Mouse (Mus musculus): ENCODE measurements around the gene Spred2. TPM values are rescaled to one million over a fixed set of nuclear protein-coding genes. Genes with fewer than 3 reads are reported as not detected.
A peak's percentile ranks its signal among the peaks of the same experiment; 100 is the strongest.

Gene Spred2
- 5.6 and 5.7 TPM in 2 replicates for polyA plus RNA-seq (2015; fragmentation: Nextera tagmentation; extraction: Ambion mirVana)

DNA sequence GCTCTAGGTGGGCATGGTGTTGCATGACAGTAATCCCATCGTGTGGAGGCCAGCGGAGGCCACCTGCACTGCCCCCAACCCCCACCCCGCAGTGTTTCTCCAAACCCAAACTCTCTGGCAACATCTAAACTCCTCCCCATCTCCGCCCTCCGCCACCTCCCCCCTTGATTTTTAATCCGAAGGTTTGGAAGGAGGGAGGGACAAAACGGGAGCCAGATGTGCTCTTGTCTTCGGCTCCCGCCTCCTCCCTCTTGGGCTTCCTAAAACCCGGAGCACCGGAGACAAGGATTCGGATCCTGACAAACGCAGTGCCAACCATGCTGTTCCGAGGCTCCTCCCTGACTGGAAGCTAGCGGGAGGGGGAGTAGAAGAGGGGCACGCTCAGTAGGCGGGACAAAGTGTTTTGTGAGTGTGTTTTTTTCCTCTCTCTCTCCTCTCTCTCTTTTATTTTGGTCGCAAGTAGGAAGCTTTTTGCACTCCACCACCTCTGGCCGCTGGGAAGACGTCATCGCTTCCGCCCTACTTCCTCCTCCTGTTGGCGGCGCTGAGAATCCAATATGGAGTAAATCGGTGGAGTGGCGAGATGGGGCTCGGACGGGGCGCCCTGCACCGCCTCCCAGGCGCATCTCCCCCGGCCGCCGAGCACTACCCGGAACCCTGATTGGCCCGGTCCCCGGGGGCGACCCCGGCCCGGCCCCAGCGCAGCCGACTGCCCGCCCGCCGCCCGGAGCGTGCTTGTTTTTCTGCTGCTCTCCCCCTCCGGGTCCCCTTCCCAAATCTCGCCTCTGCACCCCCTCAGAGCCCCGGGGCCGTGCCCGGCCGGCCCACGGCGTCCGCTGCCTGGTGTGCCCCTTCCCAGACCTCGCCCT, at the start of gene Spred2:
TSS of gene Spred2 (plus strand) at position 488 of the 869 bp plus-strand sequence.
- Histone ChIP-seq H3K27me3 (replicated peaks; ENCODE audit: control insufficient read depth, insufficient read depth, low read length) (no peaks in the 10 kb centered on the region), H3K4me1 (replicated peaks; ENCODE audit: control insufficient read depth, insufficient read depth, low read length) (peaks cover 8% of the 10 kb centered on the region; the same call in 1 of the 2 replicates), H3K9ac (ENCODE audit: low read depth, low read length) (peak within 1 kb of the TSS; percentile 91), H3K9me3 (ENCODE audit: control insufficient read depth) (no peaks in the 10 kb centered on the region), H3K4me2 (replicated peaks; ENCODE audit: low read depth) (peak within 1 kb of the TSS; percentile 90), H3K4me3 (ENCODE audit: low read depth, low read length) (peak within 1 kb of the TSS; percentile 70), H3K27ac (ENCODE audit: low read depth, low read length) (peak within 1 kb of the TSS; percentile 97), H3K36me3 (ENCODE audit: control insufficient read depth, insufficient read depth) (no peaks in the 10 kb centered on the region; the same call in 1 of the 2 replicates)
- peak; percentile 60 for TF ChIP-seq CTCF (IDR thresholded peaks at IDR 0.05; ENCODE audit: low read depth)
- under 1% methylated on average over 57 of the region's 57 CpGs for WGBS
- peak; percentile 54 for ATAC-seq

DNA sequence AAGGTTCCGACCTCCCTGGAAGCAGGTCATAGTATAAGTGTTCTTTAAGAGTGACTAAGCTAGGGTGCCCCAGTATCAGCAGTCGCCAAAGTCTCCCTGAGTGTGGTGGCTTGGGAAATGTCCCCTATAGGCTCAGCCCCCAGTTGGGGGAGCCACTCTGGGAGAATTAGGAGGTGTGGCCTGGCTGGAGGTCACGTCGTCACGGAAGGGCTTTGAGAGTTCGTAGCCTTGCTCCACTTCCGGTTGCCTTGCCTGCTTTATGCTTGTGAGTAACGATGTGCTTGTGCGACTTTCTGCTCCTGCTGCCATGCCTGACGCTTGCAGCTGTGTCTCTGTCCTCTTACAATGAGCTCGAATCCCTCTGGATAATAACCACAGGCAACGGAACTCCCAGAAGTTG, 48.6 kb upstream of the Spred2 start:
- Histone ChIP-seq H3K4me1 (replicated peaks; ENCODE audit: control insufficient read depth, insufficient read depth, low read length) (no peaks in the 10 kb centered on the region), H3K4me3 (ENCODE audit: low read depth, low read length) (no peak overlapping the region), H3K27ac (ENCODE audit: low read depth, low read length) (no peak overlapping the region), H3K9ac (ENCODE audit: low read depth, low read length) (no peak overlapping the region), H3K27me3 (replicated peaks; ENCODE audit: control insufficient read depth, insufficient read depth, low read length) (no peaks in the 10 kb centered on the region), H3K9me3 (ENCODE audit: control insufficient read depth) (no peaks in the 10 kb centered on the region), H3K36me3 (ENCODE audit: control insufficient read depth, insufficient read depth) (no peaks in the 10 kb centered on the region), H3K4me2 (replicated peaks; ENCODE audit: low read depth) (no peak overlapping the region)
- WGBS = 54% methylated on average over 12 of the region's 12 CpGs
- TF ChIP-seq CTCF (IDR thresholded peaks at IDR 0.05; ENCODE audit: low read depth) = no peak
- no peak for ATAC-seq

DNA sequence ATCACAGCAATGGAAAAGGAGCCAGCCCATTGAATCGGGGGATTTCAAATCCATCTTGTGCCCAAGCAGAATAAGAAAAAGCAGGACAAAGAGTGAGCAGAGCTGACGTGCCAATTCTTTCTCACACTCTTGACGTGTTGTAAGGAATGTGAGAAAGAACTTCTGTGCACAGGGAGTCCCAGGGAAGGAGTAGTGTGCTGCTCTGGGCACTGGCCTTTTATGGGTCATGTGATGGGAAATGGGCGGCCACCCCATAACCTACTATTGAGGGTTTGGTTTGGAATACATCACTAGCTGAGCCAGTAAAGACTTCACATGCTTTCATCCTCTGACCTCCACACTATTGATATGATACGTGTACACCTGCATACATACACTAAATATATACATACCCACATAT, 48.2 kb upstream of the Spred2 start:
- Histone ChIP-seq H3K4me3 (ENCODE audit: low read depth, low read length) (no peak overlapping the region), H3K4me2 (replicated peaks; ENCODE audit: low read depth) (no peak overlapping the region), H3K27me3 (replicated peaks; ENCODE audit: control insufficient read depth, insufficient read depth, low read length) (no peaks in the 10 kb centered on the region), H3K4me1 (replicated peaks; ENCODE audit: control insufficient read depth, insufficient read depth, low read length) (no peaks in the 10 kb centered on the region), H3K9me3 (ENCODE audit: control insufficient read depth) (no peaks in the 10 kb centered on the region), H3K9ac (ENCODE audit: low read depth, low read length) (no peak overlapping the region), H3K27ac (ENCODE audit: low read depth, low read length) (no peak overlapping the region), H3K36me3 (ENCODE audit: control insufficient read depth, insufficient read depth) (no peaks in the 10 kb centered on the region)
- no peak for TF ChIP-seq CTCF (IDR thresholded peaks at IDR 0.05; ENCODE audit: low read depth)
- 83% methylated on average over 5 of the region's 5 CpGs for WGBS
- ATAC-seq = no peak

DNA sequence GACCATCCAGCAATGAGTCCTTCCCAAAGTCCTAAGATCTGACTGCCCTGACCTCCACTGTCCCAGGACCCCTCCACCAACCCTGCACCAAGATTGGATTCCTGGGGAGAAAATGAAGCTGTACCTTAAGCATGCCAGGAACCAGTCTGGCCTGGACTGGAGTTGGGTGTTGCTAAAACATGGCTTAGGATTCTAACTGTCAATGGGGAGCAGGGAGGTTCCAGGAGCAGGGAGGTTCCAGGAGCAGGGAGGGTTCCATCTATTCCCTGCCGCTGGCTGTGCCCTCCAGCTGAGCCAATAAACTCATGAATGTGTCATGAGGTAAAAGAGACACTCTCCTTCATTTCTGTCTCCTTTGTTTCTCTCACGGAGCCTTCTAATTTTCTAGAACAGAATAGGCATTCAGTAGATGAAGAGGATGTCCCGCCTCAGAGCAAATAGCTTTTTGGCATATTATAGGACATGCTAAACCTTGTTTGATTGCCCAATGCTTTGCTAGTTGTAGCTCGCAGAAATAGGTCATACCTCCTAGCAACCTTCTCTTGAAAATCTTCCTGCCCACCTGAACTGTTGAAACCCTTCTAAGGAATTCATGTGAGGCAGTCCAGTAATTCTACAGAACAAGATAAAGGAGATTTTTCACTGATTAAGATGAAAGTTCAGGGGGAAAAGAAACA, 46.8 kb upstream of the Spred2 start:
- H3K27me3 ChIP-seq (replicated peaks; ENCODE audit: control insufficient read depth, insufficient read depth, low read length) = no peaks in the 10 kb centered on the region
- no peaks in the 10 kb centered on the region for H3K9me3 ChIP-seq (ENCODE audit: control insufficient read depth)
- H3K36me3 ChIP-seq (ENCODE audit: control insufficient read depth, insufficient read depth) = no peaks in the 10 kb centered on the region
- WGBS = 61% methylated on average over 4 of the region's 4 CpGs
- no peak overlapping the region for H3K4me3 ChIP-seq (ENCODE audit: low read depth, low read length)
- no peak for ATAC-seq
- no peak for TF ChIP-seq CTCF (IDR thresholded peaks at IDR 0.05; ENCODE audit: low read depth)
- no peaks in the 10 kb centered on the region for H3K4me1 ChIP-seq (replicated peaks; ENCODE audit: control insufficient read depth, insufficient read depth, low read length)
- no peak overlapping the region for H3K4me2 ChIP-seq (replicated peaks; ENCODE audit: low read depth)
- no peak overlapping the region for H3K9ac ChIP-seq (ENCODE audit: low read depth, low read length)
- H3K27ac ChIP-seq (ENCODE audit: low read depth, low read length) = no peak overlapping the region

DNA sequence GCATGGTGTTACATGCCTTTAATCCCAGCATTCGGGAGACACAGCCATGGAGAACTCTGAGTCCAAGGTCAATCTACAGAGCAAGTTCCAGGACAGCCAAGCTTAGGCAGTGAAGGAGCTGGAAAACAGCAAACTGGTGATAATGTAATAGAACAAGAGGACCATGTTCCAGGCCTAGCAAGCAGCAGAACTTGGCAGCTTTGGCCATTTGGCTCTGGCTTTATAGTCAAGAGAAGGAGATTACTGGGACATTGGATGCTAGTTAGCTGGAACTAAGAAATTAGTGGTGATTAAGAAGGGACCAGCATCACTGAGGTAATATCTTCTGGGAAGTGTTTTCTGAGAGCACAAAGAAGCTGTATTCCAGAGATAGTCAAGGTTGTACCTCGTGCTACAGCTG, 42.8 kb upstream of the Spred2 start:
- WGBS = 84% methylated on average over 2 of the region's 2 CpGs
- Histone ChIP-seq H3K36me3 (ENCODE audit: control insufficient read depth, insufficient read depth) (no peaks in the 10 kb centered on the region), H3K4me1 (replicated peaks; ENCODE audit: control insufficient read depth, insufficient read depth, low read length) (no peaks in the 10 kb centered on the region), H3K9ac (ENCODE audit: low read depth, low read length) (no peak overlapping the region), H3K27me3 (replicated peaks; ENCODE audit: control insufficient read depth, insufficient read depth, low read length) (no peaks in the 10 kb centered on the region), H3K4me2 (replicated peaks; ENCODE audit: low read depth) (no peak overlapping the region), H3K27ac (ENCODE audit: low read depth, low read length) (no peak overlapping the region), H3K9me3 (ENCODE audit: control insufficient read depth) (no peaks in the 10 kb centered on the region), H3K4me3 (ENCODE audit: low read depth, low read length) (no peak overlapping the region)
- TF ChIP-seq CTCF (IDR thresholded peaks at IDR 0.05; ENCODE audit: low read depth) = no peak
- ATAC-seq = no peak

DNA sequence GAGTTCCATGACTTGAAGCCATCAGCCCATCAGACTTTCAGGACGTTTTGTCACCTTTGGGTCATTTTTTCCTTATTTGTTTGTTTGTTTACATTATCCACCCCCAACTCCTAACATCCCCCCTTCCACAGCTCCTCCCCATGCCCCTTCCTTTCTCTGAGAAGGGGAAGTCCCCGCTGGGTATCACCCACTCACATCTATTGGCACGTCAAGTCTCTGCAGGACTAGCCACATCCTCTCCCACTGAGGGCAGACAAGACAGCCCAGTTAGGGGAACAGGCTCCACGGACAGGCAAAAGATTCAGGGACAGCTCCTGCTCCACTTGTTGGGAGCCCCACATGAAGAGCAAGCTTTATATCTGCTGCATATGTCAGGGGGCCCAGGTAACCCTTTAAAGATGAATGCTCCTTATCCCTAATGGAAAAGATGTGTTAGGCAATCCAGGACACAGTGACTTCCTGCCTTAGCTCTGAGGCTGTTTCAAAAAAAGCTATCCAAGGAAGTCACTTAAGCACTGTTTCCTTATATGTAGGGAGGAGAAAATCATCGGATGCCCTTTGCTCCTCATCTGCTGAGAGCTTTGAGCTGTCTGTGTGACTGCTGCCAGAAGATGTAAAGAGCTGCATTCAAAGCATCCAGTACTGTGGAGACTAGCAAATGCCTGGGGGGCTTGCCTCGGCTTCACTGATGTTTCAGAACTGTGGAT, 33.3 kb upstream of the Spred2 start:
- no peak overlapping the region for H3K4me2 ChIP-seq (replicated peaks; ENCODE audit: low read depth)
- WGBS = 39% methylated on average over 6 of the region's 6 CpGs
- no peaks in the 10 kb centered on the region for H3K4me1 ChIP-seq (replicated peaks; ENCODE audit: control insufficient read depth, insufficient read depth, low read length)
- no peak overlapping the region for H3K27ac ChIP-seq (ENCODE audit: low read depth, low read length)
- peak; percentile 56; the same call in 1 of the 2 replicates for ATAC-seq
- H3K4me3 ChIP-seq (ENCODE audit: low read depth, low read length) = no peak overlapping the region
- H3K9ac ChIP-seq (ENCODE audit: low read depth, low read length) = no peak overlapping the region
- no peaks in the 10 kb centered on the region for H3K9me3 ChIP-seq (ENCODE audit: control insufficient read depth)
- H3K27me3 ChIP-seq (replicated peaks; ENCODE audit: control insufficient read depth, insufficient read depth, low read length) = no peaks in the 10 kb centered on the region
- no peak for TF ChIP-seq CTCF (IDR thresholded peaks at IDR 0.05; ENCODE audit: low read depth)
- no peaks in the 10 kb centered on the region for H3K36me3 ChIP-seq (ENCODE audit: control insufficient read depth, insufficient read depth)
